Mouse (Mus musculus): Measurements from ENCODE around the gene Noct. TPM values are rescaled to one million over a fixed set of nuclear protein-coding genes. Genes with fewer than 3 reads are reported as not detected.
"Not testable (repeated sequence)": the region's sequence is repeated elsewhere in the genome, so short reads cannot be mapped to it uniquely, and the experiment has no call there.

Noct gene
- 36.2 and 40.8 TPM in 2 replicates for polyA plus RNA-seq (2012; rRNA removed)

GRCm38 (mm10) chr3:51224363-51225225 is at the start of gene Noct:
TSS of gene Noct (plus strand) at chr3:51224447.
- DNase-seq (ENCODE audit: extremely low spot score in 1 of 2, low spot score in 1 of 2), result peak; percentile 78 to 89

GRCm38 (mm10) chr3:51178158-51178557 is 46.1 kb upstream of the Noct start:
- peak in 1 of 2 experiments; percentile 65 for DNase-seq (ENCODE audit: extremely low spot score in 1 of 2, low spot score in 1 of 2)

GRCm38 (mm10) chr3:51179460-51180146 is 44.6 kb upstream of the Noct start:
- no peak for DNase-seq (ENCODE audit: extremely low spot score in 1 of 2, low spot score in 1 of 2)

- no peak for DNase-seq (ENCODE audit: extremely low spot score in 1 of 2, low spot score in 1 of 2)
Observed at GRCm38 (mm10) chr3:51180341-51180940, 43.8 kb upstream of the Noct start.

- no peak for DNase-seq (ENCODE audit: extremely low spot score in 1 of 2, low spot score in 1 of 2)
Observed at GRCm38 (mm10) chr3:51182455-51182854, 41.8 kb upstream of the Noct start.

GRCm38 (mm10) chr3:51183508-51183907 is 40.7 kb upstream of the Noct start:
- not testable (repeated sequence) for DNase-seq (ENCODE audit: extremely low spot score in 1 of 2, low spot score in 1 of 2)

- not testable (repeated sequence) for DNase-seq (ENCODE audit: extremely low spot score in 1 of 2, low spot score in 1 of 2)
Observed at GRCm38 (mm10) chr3:51183967-51184366, 40.3 kb upstream of the Noct start.

GRCm38 (mm10) chr3:51184715-51185114 is 39.5 kb upstream of the Noct start:
- no peak for DNase-seq (ENCODE audit: extremely low spot score in 1 of 2, low spot score in 1 of 2)

- no peak for DNase-seq (ENCODE audit: extremely low spot score in 1 of 2, low spot score in 1 of 2)
Observed at GRCm38 (mm10) chr3:51185406-51185805, 38.8 kb upstream of the Noct start.

- no peak for DNase-seq (ENCODE audit: extremely low spot score in 1 of 2, low spot score in 1 of 2)
Observed at GRCm38 (mm10) chr3:51194075-51194474, 30.2 kb upstream of the Noct start.

GRCm38 (mm10) chr3:51195321-51195720 is 28.9 kb upstream of the Noct start:
- DNase-seq (ENCODE audit: extremely low spot score in 1 of 2, low spot score in 1 of 2), result peak; percentile 83 to 91

- DNase-seq (ENCODE audit: extremely low spot score in 1 of 2, low spot score in 1 of 2), result no peak
Observed at GRCm38 (mm10) chr3:51195736-51196135, 28.5 kb upstream of the Noct start.

GRCm38 (mm10) chr3:51196724-51197111 is 27.5 kb upstream of the Noct start:
- no peak for DNase-seq (ENCODE audit: extremely low spot score in 1 of 2, low spot score in 1 of 2)

GRCm38 (mm10) chr3:51197112-51197731 is 27.0 kb upstream of the Noct start:
- peak in 1 of 2 experiments; percentile 35 for DNase-seq (ENCODE audit: extremely low spot score in 1 of 2, low spot score in 1 of 2)

- DNase-seq (ENCODE audit: extremely low spot score in 1 of 2, low spot score in 1 of 2), result peak in 1 of 2 experiments; percentile 54
Observed at GRCm38 (mm10) chr3:51198291-51198690, 26.0 kb upstream of the Noct start.

- DNase-seq (ENCODE audit: extremely low spot score in 1 of 2, low spot score in 1 of 2), result no peak
Observed at GRCm38 (mm10) chr3:51199130-51199529, 25.1 kb upstream of the Noct start.

- DNase-seq (ENCODE audit: extremely low spot score in 1 of 2, low spot score in 1 of 2), result no peak
Observed at GRCm38 (mm10) chr3:51200311-51200710, 23.9 kb upstream of the Noct start.

GRCm38 (mm10) chr3:51200894-51201293 is 23.4 kb upstream of the Noct start:
- DNase-seq (ENCODE audit: extremely low spot score in 1 of 2, low spot score in 1 of 2), result no peak

- DNase-seq (ENCODE audit: extremely low spot score in 1 of 2, low spot score in 1 of 2), result no peak
Observed at GRCm38 (mm10) chr3:51201986-51202385, 22.3 kb upstream of the Noct start.

- DNase-seq (ENCODE audit: extremely low spot score in 1 of 2, low spot score in 1 of 2), result no peak
Observed at GRCm38 (mm10) chr3:51202491-51202987, 21.7 kb upstream of the Noct start.

GRCm38 (mm10) chr3:51203906-51204305 is 20.3 kb upstream of the Noct start:
- no peak for DNase-seq (ENCODE audit: extremely low spot score in 1 of 2, low spot score in 1 of 2)
